Comparison of ENCODE assay signal across 8 mouse cellular contexts in genomic region chr17:34121172-34121878, GRCm38 (mm10). TPM values are rescaled to one million over a fixed set of nuclear protein-coding genes. Genes with fewer than 3 reads are reported as not detected.
DNase-seq lines count a peak whose midpoint lies in the region; ATAC-seq lines count a peak whose summit lies in the region.

No protein-coding gene starts in this region.

- DNase-seq in heart, embryonic 10.5 days (ENCODE audit: low spot score) = peak; percentile 93
- peak; percentile 88 for DNase-seq in liver, embryonic 11.5 days (ENCODE audit: low spot score)
- DNase-seq in neural tube, embryonic 11.5 days (ENCODE audit: low spot score) = peak; percentile 88

- H3K4me2 ChIP-seq in embryonic facial prominence, embryonic 13.5 days = peak overlapping the region; percentile 92
- H3K4me2 ChIP-seq in kidney, embryonic 16.5 days (replicated peaks; ENCODE audit: low read depth, low read length) = peak overlapping the region; percentile 66
- H3K4me2 ChIP-seq in liver, embryonic 11.5 days = peak overlapping the region; percentile 97
- H3K4me2 ChIP-seq in neural tube, embryonic 11.5 days (ENCODE audit: low read depth) = peak overlapping the region; percentile 93
- H3K4me2 ChIP-seq in stomach, embryonic 16.5 days (ENCODE audit: low read depth, low read length) = peak overlapping the region; percentile 83

- no peaks in the 10 kb centered on the region for H3K27me3 ChIP-seq in megakaryocyte, embryonic 14.5 days (replicated peaks)
- H3K27me3 ChIP-seq in embryonic facial prominence, embryonic 13.5 days = no peaks in the 10 kb centered on the region
- no peaks in the 10 kb centered on the region for H3K27me3 ChIP-seq in heart, embryonic 10.5 days (ENCODE audit: insufficient read depth, poor library complexity, severe bottlenecking)
- H3K27me3 ChIP-seq in kidney, embryonic 16.5 days (ENCODE audit: insufficient read depth, low read length) = no peaks in the 10 kb centered on the region
- no peaks in the 10 kb centered on the region for H3K27me3 ChIP-seq in liver, embryonic 11.5 days (replicated peaks; ENCODE audit: control insufficient read depth, insufficient read depth, low read length)
- no peaks in the 10 kb centered on the region for H3K27me3 ChIP-seq in neural tube, embryonic 11.5 days (ENCODE audit: control insufficient read depth, insufficient read depth, low read length)
- H3K27me3 ChIP-seq in stomach, embryonic 16.5 days (ENCODE audit: control insufficient read depth, insufficient read depth, low read length) = no peaks in the 10 kb centered on the region

- no peak for ATAC-seq in megakaryocyte, adult 5-6 weeks (ENCODE audit: poor library complexity, severe bottlenecking)
- peak; percentile 52 for ATAC-seq in embryonic facial prominence, embryonic 13.5 days (ENCODE audit: insufficient number of reproducible peaks, insufficient read depth, low FRiP score, low TSS enrichment, low read depth)
- ATAC-seq in kidney, embryonic 16.5 days (ENCODE audit: low FRiP score, low TSS enrichment) = peak; percentile 75
- 0 out of 2 replicates have a peak, but pooled peaks have one; percentile 5 for ATAC-seq in liver, embryonic 11.5 days (replicated peaks; ENCODE audit: low FRiP score)
- ATAC-seq in neural tube, embryonic 11.5 days (ENCODE audit: insufficient read depth, low FRiP score, low TSS enrichment) = peak; percentile 29
- peak; percentile 31 for ATAC-seq in stomach, embryonic 16.5 days (ENCODE audit: insufficient read depth, low FRiP score)

- WGBS in embryonic facial prominence, embryonic 13.5 days = under 1% methylated on average over 34 of the region's 35 CpGs
- WGBS in heart, embryonic 10.5 days = under 1% methylated on average over 35 of the region's 35 CpGs
- WGBS in kidney, embryonic 16.5 days = under 1% methylated on average over 33 of the region's 35 CpGs
- WGBS in liver, embryonic 11.5 days = under 1% methylated on average over 30 of the region's 35 CpGs
- 0% methylated on average over 30 of the region's 35 CpGs for WGBS in neural tube, embryonic 11.5 days
- WGBS in stomach, embryonic 16.5 days = under 1% methylated on average over 35 of the region's 35 CpGs

- peaks cover 47% of the 10 kb centered on the region for H3K4me1 ChIP-seq in megakaryocyte, embryonic 14.5 days
- H3K4me1 ChIP-seq in embryonic facial prominence, embryonic 13.5 days = peaks cover 27% of the 10 kb centered on the region
- peaks cover 21% of the 10 kb centered on the region for H3K4me1 ChIP-seq in heart, embryonic 10.5 days
- peaks cover 28% of the 10 kb centered on the region for H3K4me1 ChIP-seq in kidney, embryonic 16.5 days (ENCODE audit: insufficient read depth, low read length)
- peaks cover 23% of the 10 kb centered on the region for H3K4me1 ChIP-seq in liver, embryonic 11.5 days (replicated peaks; ENCODE audit: control insufficient read depth, insufficient read depth, low read length)
- peaks cover 18% of the 10 kb centered on the region for H3K4me1 ChIP-seq in neural tube, embryonic 11.5 days (ENCODE audit: control insufficient read depth, insufficient read depth, low read length)
- H3K4me1 ChIP-seq in stomach, embryonic 16.5 days (ENCODE audit: control insufficient read depth, insufficient read depth, low read length) = peaks cover 19% of the 10 kb centered on the region

- H3K9ac ChIP-seq in embryonic facial prominence, embryonic 13.5 days = peak overlapping the region; percentile 98
- peak overlapping the region; percentile 99 for H3K9ac ChIP-seq in kidney, embryonic 16.5 days (replicated peaks; ENCODE audit: low read length)
- H3K9ac ChIP-seq in liver, embryonic 11.5 days (ENCODE audit: low read depth, low read length) = peak overlapping the region; percentile 96
- H3K9ac ChIP-seq in neural tube, embryonic 11.5 days (ENCODE audit: low read length) = peak overlapping the region; percentile 88
- peak overlapping the region; percentile 99 for H3K9ac ChIP-seq in stomach, embryonic 16.5 days (ENCODE audit: low read length)

- peaks cover 50% of the 10 kb centered on the region for H3K36me3 ChIP-seq in megakaryocyte, embryonic 14.5 days (replicated peaks; ENCODE audit: low read length)
- H3K36me3 ChIP-seq in embryonic facial prominence, embryonic 13.5 days = peaks cover 34% of the 10 kb centered on the region
- H3K36me3 ChIP-seq in heart, embryonic 10.5 days = peaks cover 34% of the 10 kb centered on the region
- H3K36me3 ChIP-seq in kidney, embryonic 16.5 days (ENCODE audit: insufficient read depth, low read length) = peaks cover 24% of the 10 kb centered on the region
- peaks cover 26% of the 10 kb centered on the region for H3K36me3 ChIP-seq in liver, embryonic 11.5 days (ENCODE audit: control insufficient read depth, insufficient read depth, low read length)
- peaks cover 5% of the 10 kb centered on the region; the same call in 1 of the 2 replicates for H3K36me3 ChIP-seq in neural tube, embryonic 11.5 days (ENCODE audit: control insufficient read depth, insufficient read depth, low read length)
- peaks cover 11% of the 10 kb centered on the region; the same call in 1 of the 2 replicates for H3K36me3 ChIP-seq in stomach, embryonic 16.5 days (ENCODE audit: control insufficient read depth, insufficient read depth, low read length)

- peak overlapping the region; percentile 96 for H3K4me3 ChIP-seq in megakaryocyte, embryonic 14.5 days (replicated peaks)
- H3K4me3 ChIP-seq in embryonic facial prominence, embryonic 13.5 days = peak overlapping the region; percentile 97
- H3K4me3 ChIP-seq in heart, embryonic 10.5 days = peak overlapping the region; percentile 83
- H3K4me3 ChIP-seq in kidney, embryonic 16.5 days (ENCODE audit: low read length) = peak overlapping the region; percentile 100
- peak overlapping the region; percentile 100 for H3K4me3 ChIP-seq in liver, embryonic 11.5 days (ENCODE audit: low read depth, low read length)
- H3K4me3 ChIP-seq in neural tube, embryonic 11.5 days (ENCODE audit: low read depth, low read length) = peak overlapping the region; percentile 99
- H3K4me3 ChIP-seq in stomach, embryonic 16.5 days (replicated peaks; ENCODE audit: low read length) = peak overlapping the region; percentile 96

- peak overlapping the region; percentile 100 for H3K27ac ChIP-seq in embryonic facial prominence, embryonic 13.5 days
- peak overlapping the region; percentile 98 for H3K27ac ChIP-seq in heart, embryonic 10.5 days
- H3K27ac ChIP-seq in kidney, embryonic 16.5 days (ENCODE audit: low read length) = peak overlapping the region; percentile 100
- peak overlapping the region; percentile 100 for H3K27ac ChIP-seq in liver, embryonic 11.5 days (ENCODE audit: low read depth, low read length)
- H3K27ac ChIP-seq in neural tube, embryonic 11.5 days (ENCODE audit: low read depth, low read length) = peak overlapping the region; percentile 100
- peak overlapping the region; percentile 100 for H3K27ac ChIP-seq in stomach, embryonic 16.5 days (ENCODE audit: low read length)

- H3K9me3 ChIP-seq in megakaryocyte, embryonic 14.5 days = no peaks in the 10 kb centered on the region
- H3K9me3 ChIP-seq in embryonic facial prominence, embryonic 13.5 days = no peaks in the 10 kb centered on the region
- H3K9me3 ChIP-seq in heart, embryonic 10.5 days = no peaks in the 10 kb centered on the region
- no peaks in the 10 kb centered on the region for H3K9me3 ChIP-seq in kidney, embryonic 16.5 days (ENCODE audit: low read length)
- no peaks in the 10 kb centered on the region for H3K9me3 ChIP-seq in liver, embryonic 11.5 days (ENCODE audit: control insufficient read depth, low read length)
- H3K9me3 ChIP-seq in neural tube, embryonic 11.5 days (ENCODE audit: control insufficient read depth, low read length) = no peaks in the 10 kb centered on the region
- no peaks in the 10 kb centered on the region for H3K9me3 ChIP-seq in stomach, embryonic 16.5 days (replicated peaks; ENCODE audit: control insufficient read depth, low read length)

RNA-seq across cellular contexts. Expression of gene Brd2, which starts 1.1 kb away (rescaled TPM):
- 174 and 242 TPM in 2 replicates for polyA plus RNA-seq in megakaryocyte, embryonic 14.5 days (2012; ENCODE audit: insufficient read depth, low replicate concordance)
- total RNA-seq in megakaryocyte, adult 5-6 weeks (2015) = 287 and 312 TPM in 2 replicates
- 286 and 353 TPM in 2 replicates for total RNA-seq in megakaryocyte, adult 5-6 weeks (2017)
- polyA plus RNA-seq in embryonic facial prominence, embryonic 13.5 days (2015; fragmentation: Nextera tagmentation; extraction: Ambion mirVana) = 122 and 142 TPM in 2 replicates
- 77.6 and 101 TPM in 2 replicates for polyA plus RNA-seq in heart, embryonic 10.5 days (2016; fragmentation: Nextera tagmentation; extraction: Ambion mirVana)
- 117 and 134 TPM in 2 replicates for polyA plus RNA-seq in kidney, embryonic 16.5 days (2015; fragmentation: Nextera tagmentation; extraction: Ambion mirVana)
- 86.1 and 90.8 TPM in 2 replicates for polyA plus RNA-seq in liver, embryonic 11.5 days (2014; fragmentation: Nextera tagmentation; extraction: Ambion mirVana)
- 116 and 133 TPM in 2 replicates for polyA plus RNA-seq in neural tube, embryonic 11.5 days (2014; fragmentation: Nextera tagmentation; extraction: Ambion mirVana)
- 71.9 and 74.7 TPM in 2 replicates for polyA plus RNA-seq in stomach, embryonic 16.5 days (2015; fragmentation: Nextera tagmentation; extraction: Ambion mirVana)

RNA-seq across cellular contexts. Expression of gene H2-DMa, which starts 2.0 kb away (rescaled TPM):
- polyA plus RNA-seq in megakaryocyte, embryonic 14.5 days (2012; ENCODE audit: insufficient read depth, low replicate concordance) = 19.3 and 32.1 TPM in 2 replicates
- total RNA-seq in megakaryocyte, adult 5-6 weeks (2015) = 172 and 189 TPM in 2 replicates
- 145 and 152 TPM in 2 replicates for total RNA-seq in megakaryocyte, adult 5-6 weeks (2017)
- 17.2 and 17.6 TPM in 2 replicates for polyA plus RNA-seq in embryonic facial prominence, embryonic 13.5 days (2015; fragmentation: Nextera tagmentation; extraction: Ambion mirVana)
- polyA plus RNA-seq in heart, embryonic 10.5 days (2016; fragmentation: Nextera tagmentation; extraction: Ambion mirVana) = 4.2 and 7.1 TPM in 2 replicates
- polyA plus RNA-seq in kidney, embryonic 16.5 days (2015; fragmentation: Nextera tagmentation; extraction: Ambion mirVana) = 18.3 and 19.0 TPM in 2 replicates
- polyA plus RNA-seq in liver, embryonic 11.5 days (2014; fragmentation: Nextera tagmentation; extraction: Ambion mirVana) = 5.6 and 5.9 TPM in 2 replicates
- 9.2 and 10.3 TPM in 2 replicates for polyA plus RNA-seq in neural tube, embryonic 11.5 days (2014; fragmentation: Nextera tagmentation; extraction: Ambion mirVana)
- polyA plus RNA-seq in stomach, embryonic 16.5 days (2015; fragmentation: Nextera tagmentation; extraction: Ambion mirVana) = 10.8 and 11.6 TPM in 2 replicates

RNA-seq across cellular contexts. Expression of gene H2-DMb2, which starts 21.8 kb away (rescaled TPM):
- 1.5 TPM in 1 of 2 replicates, not detected in the other for polyA plus RNA-seq in megakaryocyte, embryonic 14.5 days (2012; ENCODE audit: insufficient read depth, low replicate concordance)
- total RNA-seq in megakaryocyte, adult 5-6 weeks (2015) = 8.9 and 9.6 TPM in 2 replicates
- 12.4 and 18.3 TPM in 2 replicates for total RNA-seq in megakaryocyte, adult 5-6 weeks (2017)
- 0.67 and 1.1 TPM in 2 replicates for polyA plus RNA-seq in embryonic facial prominence, embryonic 13.5 days (2015; fragmentation: Nextera tagmentation; extraction: Ambion mirVana)
- 0.18 TPM in 1 of 2 replicates, not detected in the other for polyA plus RNA-seq in heart, embryonic 10.5 days (2016; fragmentation: Nextera tagmentation; extraction: Ambion mirVana)
- polyA plus RNA-seq in kidney, embryonic 16.5 days (2015; fragmentation: Nextera tagmentation; extraction: Ambion mirVana) = 24.5 and 30.3 TPM in 2 replicates
- polyA plus RNA-seq in liver, embryonic 11.5 days (2014; fragmentation: Nextera tagmentation; extraction: Ambion mirVana) = 0.32 and 0.34 TPM in 2 replicates
- not detected in 2 replicates for polyA plus RNA-seq in neural tube, embryonic 11.5 days (2014; fragmentation: Nextera tagmentation; extraction: Ambion mirVana)
- 0.70 and 0.82 TPM in 2 replicates for polyA plus RNA-seq in stomach, embryonic 16.5 days (2015; fragmentation: Nextera tagmentation; extraction: Ambion mirVana)

RNA-seq across cellular contexts. Expression of gene H2-Oa, which starts 29.2 kb away (rescaled TPM):
- 9.5 and 12.1 TPM in 2 replicates for polyA plus RNA-seq in megakaryocyte, embryonic 14.5 days (2012; ENCODE audit: insufficient read depth, low replicate concordance)
- 10.0 and 10.8 TPM in 2 replicates for total RNA-seq in megakaryocyte, adult 5-6 weeks (2015)
- total RNA-seq in megakaryocyte, adult 5-6 weeks (2017) = 3.7 and 6.9 TPM in 2 replicates
- 0.48 and 0.65 TPM in 2 replicates for polyA plus RNA-seq in embryonic facial prominence, embryonic 13.5 days (2015; fragmentation: Nextera tagmentation; extraction: Ambion mirVana)
- 0.62 and 0.84 TPM in 2 replicates for polyA plus RNA-seq in heart, embryonic 10.5 days (2016; fragmentation: Nextera tagmentation; extraction: Ambion mirVana)
- 0.52 and 0.82 TPM in 2 replicates for polyA plus RNA-seq in kidney, embryonic 16.5 days (2015; fragmentation: Nextera tagmentation; extraction: Ambion mirVana)
- polyA plus RNA-seq in liver, embryonic 11.5 days (2014; fragmentation: Nextera tagmentation; extraction: Ambion mirVana) = 0.26 and 0.56 TPM in 2 replicates
- 0.93 TPM in 1 of 2 replicates, not detected in the other for polyA plus RNA-seq in neural tube, embryonic 11.5 days (2014; fragmentation: Nextera tagmentation; extraction: Ambion mirVana)
- 0.61 and 0.64 TPM in 2 replicates for polyA plus RNA-seq in stomach, embryonic 16.5 days (2015; fragmentation: Nextera tagmentation; extraction: Ambion mirVana)

RNA-seq across cellular contexts. Expression of gene H2-DMb1, which starts 31.5 kb away (rescaled TPM):
- 1.1 TPM in 1 of 2 replicates, not detected in the other for polyA plus RNA-seq in megakaryocyte, embryonic 14.5 days (2012; ENCODE audit: insufficient read depth, low replicate concordance)
- 105 and 109 TPM in 2 replicates for total RNA-seq in megakaryocyte, adult 5-6 weeks (2015)
- 110 and 132 TPM in 2 replicates for total RNA-seq in megakaryocyte, adult 5-6 weeks (2017)
- 2.0 and 2.6 TPM in 2 replicates for polyA plus RNA-seq in embryonic facial prominence, embryonic 13.5 days (2015; fragmentation: Nextera tagmentation; extraction: Ambion mirVana)
- polyA plus RNA-seq in heart, embryonic 10.5 days (2016; fragmentation: Nextera tagmentation; extraction: Ambion mirVana) = 0.23 and 0.29 TPM in 2 replicates
- polyA plus RNA-seq in kidney, embryonic 16.5 days (2015; fragmentation: Nextera tagmentation; extraction: Ambion mirVana) = 7.2 and 8.6 TPM in 2 replicates
- polyA plus RNA-seq in liver, embryonic 11.5 days (2014; fragmentation: Nextera tagmentation; extraction: Ambion mirVana) = 0.19 and 0.43 TPM in 2 replicates
- not detected in 2 replicates for polyA plus RNA-seq in neural tube, embryonic 11.5 days (2014; fragmentation: Nextera tagmentation; extraction: Ambion mirVana)
- polyA plus RNA-seq in stomach, embryonic 16.5 days (2015; fragmentation: Nextera tagmentation; extraction: Ambion mirVana) = 2.0 and 2.9 TPM in 2 replicates

Comparison
In these comparisons a context has a peak if more than half of its experiments do, and no peak if none do; other contexts are left out.
1. RNA of gene H2-DMb2, which starts 21.8 kb away (polyA plus RNA-seq): 24.5 to 30.3 TPM in kidney, embryonic 16.5 days; 1.5 TPM in megakaryocyte, embryonic 14.5 days, 0.67 to 1.1 TPM in embryonic facial prominence, embryonic 13.5 days, 0.70 to 0.82 TPM in stomach, embryonic 16.5 days, 0.32 to 0.34 TPM in liver, embryonic 11.5 days, 0.18 TPM in heart, embryonic 10.5 days and not detected in neural tube, embryonic 11.5 days; every median in the first group is over 10 times any median in the second.
2. Peak in every context shown above with its lines, with median percentiles within 50 percentile points of each other: H3K4me3 ChIP-seq, H3K27ac ChIP-seq, H3K4me2 ChIP-seq, H3K9ac ChIP-seq and DNase-seq.